Mouse (Mus musculus) hindbrain, postnatal 0 days (tissue): ENCODE data around the gene Ccser2. TPM values are rescaled to one million over a fixed set of nuclear protein-coding genes. Genes with fewer than 3 reads are reported as not detected.

Experiments used
- ATAC-seq: fragments of 200-750 bp; cut with Nextera tagmentation; 2 replicates; pipeline ENCODE4 v1.8.0; 2017; ENCODE audit warnings: mild to moderate bottlenecking, moderate TSS enrichment, moderate library complexity
- DNase-seq: peaks from one replicate; pipeline ENCODE4 v3.0.0-alpha.2; 2015; ENCODE audit warnings: low spot score
- H3K27ac ChIP-seq: fragments of 300-500 bp; sonication (generic); 2 replicates; pipeline ENCODE4 v1.5.1; 2014; ENCODE audit warnings: mild to moderate bottlenecking
- H3K27me3 ChIP-seq: fragments of 300-500 bp; sonication (generic); 2 replicates; pipeline ENCODE4 v1.6.1; 2014; ENCODE audit warnings: low read length, mixed read lengths; ENCODE audit not compliant: insufficient read depth
- H3K36me3 ChIP-seq: fragments of 300-500 bp; sonication (generic); 2 replicates; pipeline ENCODE4 v1.6.1; 2014; ENCODE audit warnings: low read length, mixed read lengths; ENCODE audit not compliant: insufficient read depth
- H3K4me1 ChIP-seq: fragments of 300-500 bp; sonication (generic); 2 replicates; pipeline ENCODE4 v1.6.1; 2014; ENCODE audit warnings: antibody characterized with exemption, low read length, mixed read lengths; ENCODE audit not compliant: insufficient read depth
- H3K4me2 ChIP-seq: fragments of 300-500 bp; sonication (generic); 2 replicates; pipeline ENCODE4 v1.6.1; 2014; ENCODE audit warnings: low read depth, mild to moderate bottlenecking, low read length, moderate library complexity, mixed read lengths
- H3K4me3 ChIP-seq: fragments of 300-500 bp; sonication (generic); 2 replicates; pipeline ENCODE4 v1.5.1; 2014; ENCODE audit warnings: low read length
- H3K9ac ChIP-seq: fragments of 300-500 bp; sonication (generic); replicated peaks from 2 replicates; pipeline ENCODE4 v1.6.1; 2014; ENCODE audit warnings: mild to moderate bottlenecking, low read length, moderate library complexity, mixed read lengths
- H3K9me3 ChIP-seq: fragments of 300-500 bp; sonication (generic); 2 replicates; pipeline ENCODE4 v1.6.1; 2016; ENCODE audit warnings: low read length, mixed read lengths
- CTCF ChIP-seq: IDR thresholded peaks from 2 replicates; pipeline ENCODE4 v1.5.1; 2016; ENCODE audit warnings: antibody characterized with exemption, control low read depth, low read depth
- WGBS: fragments of 180-500 bp; shearing (Covaris S2); extraction: QIAGEN DNeasy Blood & Tissue Kit; methylation state at CpG from one replicate; pipeline ENCODE4 v1.1.7; 2014; 5-methylcytosine and 5-hydroxymethylcytosine counted together
- polyA plus RNA-seq: library from polyadenylated mRNA; unstranded; fragments of >200 nt; fragmentation: Nextera tagmentation; extraction: Ambion mirVana; gene quantifications from 2 replicates; pipeline ENCODE4 v1.2.1, GENCODE M21; 2015
- total RNA-seq: library from RNA; depleted of rRNA; stranded (reverse); fragments of >200 nt; gene quantifications from 2 replicates; pipeline ENCODE4 v1.2.3, GENCODE M21; 2014

Ccser2 gene
- total and polyA plus RNA-seq, 2 experiments from 2014 or later: 77.1 to 113 TPM

GRCm38 (mm10) chr14:36968076-36968627 lies 425 bp downstream of the Ccser2 start:
- H3K27me3 ChIP-seq: no peaks in the 10 kb centered on the region
- DNase-seq (peak; percentile 52), ATAC-seq (no peak)
- H3K36me3 ChIP-seq: no peaks in the 10 kb centered on the region
- 1% methylated on average over 40 of the region's 49 CpGs for WGBS
- no peak for TF ChIP-seq CTCF
- H3K9me3 ChIP-seq: no peaks in the 10 kb centered on the region
- peaks cover 9% of the 10 kb centered on the region; the same call in 1 of the 2 replicates for H3K4me1 ChIP-seq
- H3K4me2 ChIP-seq: peak overlapping the region; percentile 61
- H3K27ac ChIP-seq: peak overlapping the region; percentile 82
- peak overlapping the region; percentile 91 for H3K9ac ChIP-seq
- H3K4me3 ChIP-seq: peak overlapping the region; percentile 79

- TF ChIP-seq CTCF: no peak
- 36% methylated on average over 3 of the region's 3 CpGs for WGBS
These were observed 3.2 kb downstream of the Ccser2 start for GRCm38 (mm10) chr14:36965421-36965820.

GRCm38 (mm10) chr14:36962477-36962876 lies 6.1 kb downstream of the Ccser2 start:
- 94% methylated on average over 2 of the region's 2 CpGs for WGBS
- H3K36me3 ChIP-seq: no peaks in the 10 kb centered on the region
- no peak for TF ChIP-seq CTCF
- DNase-seq (no peak), ATAC-seq (no peak)
- H3K4me1 ChIP-seq: peaks cover 11% of the 10 kb centered on the region; the same call in 1 of the 2 replicates
- H3K27me3 ChIP-seq: no peaks in the 10 kb centered on the region
- H3K9me3 ChIP-seq: no peaks in the 10 kb centered on the region
- no peak overlapping the region for H3K9ac ChIP-seq
- H3K4me3 ChIP-seq: no peak overlapping the region
- H3K4me2 ChIP-seq: no peak overlapping the region
- no peak overlapping the region for H3K27ac ChIP-seq

More at GRCm38 (mm10) chr14:36965421-36965820, 3.2 kb downstream of the Ccser2 start:
- Histone ChIP-seq H3K9ac (no peak overlapping the region), H3K27me3 (no peaks in the 10 kb centered on the region), H3K9me3 (no peaks in the 10 kb centered on the region), H3K4me1 (peaks cover 9% of the 10 kb centered on the region; the same call in 1 of the 2 replicates), H3K36me3 (no peaks in the 10 kb centered on the region), H3K4me2 (peak overlapping the region; percentile 61; the same call in 1 of the 2 replicates), H3K4me3 (no peak overlapping the region), H3K27ac (no peak overlapping the region)
- DNase-seq (no peak), ATAC-seq (no peak)

- TF ChIP-seq CTCF: no peak
These were observed 10.9 kb downstream of the Ccser2 start for GRCm38 (mm10) chr14:36957719-36958118.

GRCm38 (mm10) chr14:36957261-36957660 lies 11.3 kb downstream of the Ccser2 start:
- Histone ChIP-seq H3K4me2 (no peak overlapping the region), H3K4me3 (no peak overlapping the region), H3K9me3 (no peaks in the 10 kb centered on the region), H3K27me3 (no peaks in the 10 kb centered on the region), H3K36me3 (no peaks in the 10 kb centered on the region), H3K27ac (no peak overlapping the region), H3K4me1 (0 out of 2 replicates have a peak, but pooled peaks cover 6% of the 10 kb centered on the region), H3K9ac (no peak overlapping the region)
- TF ChIP-seq CTCF: no peak
- WGBS: 71% methylated on average over 6 of the region's 6 CpGs
- ATAC-seq (no peak), DNase-seq (no peak)

More at GRCm38 (mm10) chr14:36957719-36958118, 10.9 kb downstream of the Ccser2 start:
- Histone ChIP-seq H3K4me1 (0 out of 2 replicates have a peak, but pooled peaks cover 6% of the 10 kb centered on the region), H3K4me2 (no peak overlapping the region), H3K9ac (no peak overlapping the region), H3K27me3 (no peaks in the 10 kb centered on the region), H3K27ac (no peak overlapping the region), H3K36me3 (no peaks in the 10 kb centered on the region), H3K4me3 (no peak overlapping the region), H3K9me3 (no peaks in the 10 kb centered on the region)
- WGBS: 92% methylated on average over 6 of the region's 6 CpGs
- DNase-seq: no peak
- ATAC-seq: no peak

GRCm38 (mm10) chr14:36956717-36957116 lies 11.9 kb downstream of the Ccser2 start:
- 41% methylated on average over 5 of the region's 5 CpGs for WGBS
- TF ChIP-seq CTCF: no peak
- ATAC-seq (no peak), DNase-seq (no peak)
- H3K36me3 ChIP-seq: no peaks in the 10 kb centered on the region
- H3K4me3 ChIP-seq: no peak overlapping the region
- no peak overlapping the region for H3K27ac ChIP-seq
- H3K9me3 ChIP-seq: no peaks in the 10 kb centered on the region
- H3K4me1 ChIP-seq: 0 out of 2 replicates have a peak, but pooled peaks cover 6% of the 10 kb centered on the region
- no peak overlapping the region for H3K4me2 ChIP-seq
- no peak overlapping the region for H3K9ac ChIP-seq
- H3K27me3 ChIP-seq: no peaks in the 10 kb centered on the region

- WGBS: 88% methylated on average over 10 of the region's 10 CpGs
- Histone ChIP-seq H3K27me3 (no peaks in the 10 kb centered on the region), H3K9me3 (no peaks in the 10 kb centered on the region), H3K4me3 (no peak overlapping the region), H3K4me2 (no peak overlapping the region), H3K9ac (no peak overlapping the region), H3K27ac (no peak overlapping the region), H3K4me1 (0 out of 2 replicates have a peak, but pooled peaks cover 6% of the 10 kb centered on the region), H3K36me3 (no peaks in the 10 kb centered on the region)
- ATAC-seq: peak; percentile 12; the same call in 1 of the 2 replicates
- no peak for TF ChIP-seq CTCF
- DNase-seq: no peak
These were observed 15.7 kb downstream of the Ccser2 start for GRCm38 (mm10) chr14:36952687-36953426.
